Mouse (Mus musculus) mature B cell (primary cell): ENCODE data around the gene Olfr472.
"Not testable (repeated sequence)": the region's sequence is repeated elsewhere in the genome, so short reads cannot be mapped to it uniquely, and the experiment has no call there.

Experiments
- in situ Hi-C: fragments of 300-500 bp; cut with MboI; formaldehyde crosslinking; loops from 2 replicates; pipeline ENCODE4 v1.14.3; 2019

Gene Olfr472

DNA sequence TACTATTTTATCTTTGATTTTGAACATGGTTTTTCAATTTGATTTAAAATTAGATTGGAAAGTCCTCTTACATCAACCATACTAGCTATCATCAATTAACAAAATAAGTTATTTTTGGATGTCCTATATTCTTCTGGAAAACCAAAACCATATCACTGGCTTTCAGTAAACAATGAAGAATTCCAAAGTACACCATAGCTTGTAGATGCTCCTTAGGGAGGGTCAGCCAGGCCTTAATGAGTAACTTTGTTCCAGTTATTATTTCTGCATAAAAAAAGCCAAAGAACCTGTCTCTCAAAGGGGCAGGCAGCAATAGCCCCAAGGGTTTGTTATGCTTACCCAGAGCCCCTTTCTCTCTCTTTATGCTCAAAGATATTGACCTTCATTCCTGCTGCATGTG lies at the start of gene Olfr472:
Gene Olfr472 (plus strand): TSS at position 301 of the 400 bp plus-strand sequence.
- in situ Hi-C loops: no loop called here

DNA sequence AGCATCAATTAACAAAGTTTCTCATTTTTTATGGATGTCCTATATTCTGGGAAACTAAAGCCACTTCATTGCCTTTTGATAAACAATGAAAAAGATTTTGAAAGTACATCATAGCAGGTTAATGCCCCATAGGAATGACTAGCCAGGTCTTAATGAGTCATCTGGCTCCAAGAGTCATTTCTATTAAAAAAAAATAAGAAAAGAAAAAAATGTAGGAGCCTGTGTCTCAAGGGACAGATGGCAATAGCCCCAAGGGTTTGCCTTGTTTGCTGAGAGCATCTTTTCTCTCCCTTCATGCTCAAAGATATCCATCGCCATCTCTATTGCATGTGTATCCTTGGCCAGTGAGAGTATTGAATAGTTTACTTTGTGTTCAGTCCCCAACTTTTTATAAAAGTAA lies 32.4 kb downstream of the Olfr472 start, which contains the start of gene Olfr473:
Gene Olfr473 (plus strand): TSS at position 301 of the 400 bp plus-strand sequence.
- in situ Hi-C loops: no loop called here

DNA sequence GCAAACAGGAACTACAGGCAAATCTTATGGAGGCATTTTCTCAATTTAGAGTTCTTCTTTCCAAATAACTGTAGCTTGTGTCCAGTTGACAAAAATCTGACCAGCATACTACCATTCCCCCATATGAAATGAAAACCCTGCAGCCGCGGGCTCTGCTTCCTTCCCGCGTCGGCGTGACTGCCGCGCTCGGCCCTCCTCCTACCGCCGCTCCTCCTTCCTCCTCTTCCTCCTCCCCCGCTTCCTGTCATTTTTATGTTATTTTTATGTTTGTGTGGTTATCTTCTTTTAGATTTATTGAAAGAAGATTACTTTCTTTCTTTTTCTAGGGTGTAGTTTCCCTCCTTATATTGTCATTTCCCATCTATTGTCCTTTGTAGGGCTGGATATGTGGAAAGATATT lies 54.8 kb downstream of the Olfr472 start:
- in situ Hi-C loops: not testable (repeated sequence)

DNA sequence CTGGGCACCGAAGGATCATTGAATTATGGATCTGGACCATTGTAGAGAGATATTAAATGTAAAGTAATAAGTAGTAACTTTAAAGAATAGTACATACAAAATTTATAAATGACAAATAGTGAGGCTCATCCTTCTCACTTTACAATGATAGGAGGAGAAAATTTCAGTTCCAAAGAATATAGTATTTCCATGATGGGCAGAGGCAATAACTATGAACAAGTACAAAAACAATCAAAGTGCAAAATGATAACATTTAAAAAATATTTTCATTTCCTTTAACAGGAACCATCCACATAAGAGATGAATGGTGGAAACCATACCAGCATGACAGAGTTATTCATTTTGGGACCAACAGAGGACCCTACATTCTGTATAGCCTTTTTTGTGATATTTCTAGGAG lies 56.6 kb downstream of the Olfr472 start, which contains the start of gene Olfr474:
Gene Olfr474 (plus strand): TSS at position 301 of the 400 bp plus-strand sequence.
- in situ Hi-C loops: no loop called here
